Mouse (Mus musculus) bone marrow, adult 2 months (tissue): ENCODE data around the gene Galnt16. TPM values are rescaled to one million over a fixed set of nuclear protein-coding genes. Genes with fewer than 3 reads are reported as not detected.
A peak's percentile ranks its signal among the peaks of the same experiment; 100 is the strongest.

Source experiments
- H3K27ac ChIP-seq: fragments of 200-500 bp; 2 replicates; pipeline ENCODE4 v1.5.1; 2012; ENCODE audit warnings: low read depth, mild to moderate bottlenecking, control low read depth, inconsistent platforms, low read length; ENCODE audit not compliant: control insufficient read depth, poor library complexity, insufficient read depth
- H3K4me1 ChIP-seq: fragments of 200-500 bp; 2 replicates; pipeline ENCODE4 v1.6.1; 2011; ENCODE audit warnings: low read length; ENCODE audit not compliant: control insufficient read depth, insufficient read depth
- H3K4me3 ChIP-seq: fragments of 200-500 bp; replicated peaks from 2 replicates; pipeline ENCODE3; 2011; ENCODE audit warnings: mild to moderate bottlenecking, low read depth, low read length, control low read depth; ENCODE audit not compliant: control insufficient read depth
- CTCF ChIP-seq: fragments of 200-500 bp; IDR thresholded peaks from 2 replicates; pipeline ENCODE4 v1.5.1; 2011; ENCODE audit warnings: low read length, control low read depth; ENCODE audit not compliant: control insufficient read depth, insufficient read depth
- POLR2A ChIP-seq: fragments of 200-500 bp; IDR thresholded peaks from 2 replicates; pipeline ENCODE4 v1.6.1; 2011; ENCODE audit warnings: low read depth, mild to moderate bottlenecking, control low read depth, low read length, borderline replicate concordance; ENCODE audit not compliant: control insufficient read depth
- WGBS: fragments of 180-500 bp; shearing (Covaris S2); methylation state at CpG from one replicate; pipeline ENCODE4 v1.1.7; 2018; 5-methylcytosine and 5-hydroxymethylcytosine counted together
- polyA plus RNA-seq: library from polyadenylated mRNA; stranded (reverse); fragments of >200 nt; gene quantifications from 2 replicates; pipeline ENCODE4 v1.2.4, GENCODE M21; 2011; ENCODE audit warnings: low replicate concordance; ENCODE audit not compliant: missing spikeins, insufficient read depth, insufficient read length

The Galnt16 gene
- polyA plus RNA-seq, 1 experiment = not detected

GRCm38 (mm10) chr12:80646377-80646776 is 128.3 kb downstream of the Galnt16 start:
- WGBS = 93% methylated on average over 3 of the region's 3 CpGs
- H3K27ac ChIP-seq = no peak overlapping the region
- peaks cover 6% of the 10 kb centered on the region for H3K4me1 ChIP-seq
- H3K4me3 ChIP-seq = no peak overlapping the region
- no peak for TF ChIP-seq POLR2A
- TF ChIP-seq CTCF = no peak

GRCm38 (mm10) chr12:80653951-80654658 is 136.0 kb downstream of the Galnt16 start:
- Histone ChIP-seq H3K4me1 (no peaks in the 10 kb centered on the region), H3K27ac (no peak overlapping the region), H3K4me3 (no peak overlapping the region)
- TF ChIP-seq CTCF (no peak), POLR2A (no peak)
- 86% methylated on average over 7 of the region's 7 CpGs for WGBS

- TF ChIP-seq CTCF = no peak
- TF ChIP-seq POLR2A = no peak
- no peaks in the 10 kb centered on the region for H3K4me1 ChIP-seq
- H3K4me3 ChIP-seq = no peak overlapping the region
- no peak overlapping the region for H3K27ac ChIP-seq
- WGBS = 93% methylated on average over 3 of the region's 3 CpGs
Observed at GRCm38 (mm10) chr12:80654659-80655025, 136.6 kb downstream of the Galnt16 start.

- H3K4me1 ChIP-seq = no peaks in the 10 kb centered on the region
- no peak overlapping the region for H3K4me3 ChIP-seq
- 59% methylated on average over 6 of the region's 6 CpGs for WGBS
- TF ChIP-seq CTCF = no peak
- TF ChIP-seq POLR2A = no peak
- H3K27ac ChIP-seq = no peak overlapping the region
Observed at GRCm38 (mm10) chr12:80658661-80659060, 140.6 kb downstream of the Galnt16 start.

GRCm38 (mm10) chr12:80662322-80662721 is 144.2 kb downstream of the Galnt16 start:
- H3K4me3 ChIP-seq = no peak overlapping the region
- H3K4me1 ChIP-seq = no peaks in the 10 kb centered on the region
- TF ChIP-seq POLR2A (no peak), CTCF (no peak)
- no peak overlapping the region for H3K27ac ChIP-seq
- whole genome bisulfite sequencing = 92% methylated on average over 10 of the region's 10 CpGs

- H3K4me1 ChIP-seq = no peaks in the 10 kb centered on the region
- 82% methylated on average over 2 of the region's 2 CpGs for WGBS
- H3K27ac ChIP-seq = no peak overlapping the region
- H3K4me3 ChIP-seq = no peak overlapping the region
- TF ChIP-seq CTCF (no peak), POLR2A (no peak)
Observed at GRCm38 (mm10) chr12:80663935-80664334, 145.9 kb downstream of the Galnt16 start.

GRCm38 (mm10) chr12:80668391-80668790 is 150.3 kb downstream of the Galnt16 start:
- no peak overlapping the region for H3K27ac ChIP-seq

GRCm38 (mm10) chr12:80673170-80673569 is 155.1 kb downstream of the Galnt16 start:
- no peak overlapping the region for H3K27ac ChIP-seq
- no peak for TF ChIP-seq POLR2A
- TF ChIP-seq CTCF = peak; percentile 66
- H3K4me3 ChIP-seq = no peak overlapping the region
- H3K4me1 ChIP-seq = no peaks in the 10 kb centered on the region
- 8% methylated on average over 3 of the region's 3 CpGs for WGBS

More at GRCm38 (mm10) chr12:80668391-80668790, 150.3 kb downstream of the Galnt16 start:
- TF ChIP-seq CTCF (no peak), POLR2A (no peak)
- 43% methylated on average over 2 of the region's 2 CpGs for WGBS
- H3K4me3 ChIP-seq = no peak overlapping the region
- no peaks in the 10 kb centered on the region for H3K4me1 ChIP-seq

Other genes with a start within 250 kb of the Galnt16 start
- gene Dcaf5, start 81.7 kb upstream of the Galnt16 start, polyA plus RNA-seq = 4.6 and 12.5 TPM in 2 replicates
- gene Exd2, start 55.2 kb upstream of the Galnt16 start, polyA plus RNA-seq = 1.8 and 7.0 TPM in 2 replicates
- 4.7 and 6.9 TPM in 2 replicates for gene Slc39a9, start 125.6 kb downstream of the Galnt16 start, polyA plus RNA-seq
- gene Erh, start 126.1 kb downstream of the Galnt16 start, polyA plus RNA-seq = 18.9 and 23.6 TPM in 2 replicates
- not detected in 2 replicates for gene Plekhd1, start 174.3 kb downstream of the Galnt16 start, polyA plus RNA-seq
- not detected in 2 replicates for gene Ccdc177, start 242.4 kb downstream of the Galnt16 start, polyA plus RNA-seq